Mouse (Mus musculus) midbrain, embryonic 11.5 days (tissue): ENCODE measurements around the gene Nxn. TPM values are rescaled to one million over a fixed set of nuclear protein-coding genes. Genes with fewer than 3 reads are reported as not detected.

Experiments
- ATAC-seq: fragments of 200-750 bp; cut with Nextera tagmentation; 2 replicates; pipeline ENCODE4 v1.8.0; 2017; ENCODE audit warnings: moderate TSS enrichment, moderate library complexity; ENCODE audit not compliant: low FRiP score
- DNase-seq: peaks from one replicate; pipeline ENCODE4 v3.0.0; 2015; ENCODE audit warnings: low spot score; ENCODE audit errors: missing footprints
- H3K27ac ChIP-seq: fragments of 300-500 bp; sonication (generic); 2 replicates; pipeline ENCODE4 v1.5.1; 2014; ENCODE audit warnings: low read depth, low read length
- H3K27me3 ChIP-seq: fragments of 300-500 bp; sonication (generic); 2 replicates; pipeline ENCODE4 v1.6.1; 2014; ENCODE audit warnings: mild to moderate bottlenecking, low read length, moderate library complexity, mixed read lengths; ENCODE audit not compliant: control insufficient read depth, insufficient read depth
- H3K36me3 ChIP-seq: fragments of 300-500 bp; sonication (generic); 2 replicates; pipeline ENCODE4 v1.6.1; 2014; ENCODE audit warnings: mild to moderate bottlenecking, low read length, moderate library complexity, mixed read lengths; ENCODE audit not compliant: control insufficient read depth, insufficient read depth
- H3K4me1 ChIP-seq: fragments of 300-500 bp; sonication (generic); 2 replicates; pipeline ENCODE4 v1.6.1; 2014; ENCODE audit warnings: low read length; ENCODE audit not compliant: control insufficient read depth, insufficient read depth
- H3K4me2 ChIP-seq: fragments of 300-500 bp; sonication (generic); 2 replicates; pipeline ENCODE4 v1.6.1; 2014; ENCODE audit warnings: mild to moderate bottlenecking, moderate library complexity
- H3K4me3 ChIP-seq: fragments of 300-500 bp; sonication (generic); 2 replicates; pipeline ENCODE4 v1.5.1; 2014; ENCODE audit warnings: low read depth, low read length
- H3K9ac ChIP-seq: fragments of 300-500 bp; sonication (generic); 2 replicates; pipeline ENCODE4 v1.6.1; 2014; ENCODE audit warnings: low read length
- H3K9me3 ChIP-seq: fragments of 300-500 bp; sonication (generic); 2 replicates; pipeline ENCODE4 v1.6.1; 2016; ENCODE audit warnings: low read length; ENCODE audit not compliant: control insufficient read depth
- WGBS: fragments of 180-500 bp; shearing (Covaris S2); extraction: QIAGEN DNeasy Blood & Tissue Kit; methylation state at CpG from one replicate; pipeline ENCODE4 v1.1.7; 2014; 5-methylcytosine and 5-hydroxymethylcytosine counted together
- polyA plus RNA-seq: library from polyadenylated mRNA; unstranded; fragments of >200 nt; fragmentation: Nextera tagmentation; extraction: Ambion mirVana; gene quantifications from 2 replicates; pipeline ENCODE4 v1.2.1, GENCODE M21; 2014

Nxn gene
- 43.8 and 51.3 TPM in 2 replicates for polyA plus RNA-seq

DNA sequence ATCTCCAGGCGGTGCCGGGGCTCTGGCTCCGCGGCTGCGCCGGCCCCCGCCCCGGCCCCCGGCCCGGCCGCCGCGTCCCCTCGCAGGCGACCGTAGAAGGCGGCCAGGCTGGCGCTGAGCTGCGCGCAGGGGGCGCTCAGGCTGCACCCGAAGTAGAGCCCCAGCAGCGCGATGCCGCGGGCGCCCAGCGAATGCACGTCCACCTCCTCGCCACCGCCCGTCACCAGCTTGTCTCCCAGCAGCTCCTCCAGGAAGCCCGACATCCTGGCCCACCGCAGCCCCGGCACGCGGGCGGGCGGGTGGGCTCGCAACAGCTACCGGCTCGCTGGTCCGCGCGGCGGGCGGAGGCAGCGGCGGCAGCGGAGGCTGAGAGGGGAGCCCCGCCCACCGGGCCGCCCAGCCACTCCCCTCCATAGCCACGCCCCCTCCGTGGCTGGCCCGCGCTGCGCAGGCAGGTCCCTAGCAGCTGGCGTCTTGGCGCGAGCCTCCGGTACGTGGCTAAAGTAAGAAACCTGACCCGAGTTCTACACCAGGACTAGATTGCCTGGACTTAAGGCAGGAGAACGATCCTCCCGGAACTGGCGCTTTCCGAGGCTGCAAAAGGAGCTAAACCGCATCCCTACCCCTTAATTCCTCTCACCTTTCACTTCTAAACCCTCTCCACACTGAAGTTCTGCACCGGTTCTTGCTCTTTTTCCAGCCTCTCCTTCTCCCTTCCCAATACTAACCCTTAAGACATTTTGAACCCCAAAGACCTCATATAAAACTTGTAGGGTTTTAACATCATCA lies at the start of gene Nxn:
TSS of gene Nxn (minus strand) at position 343 of the 789 bp plus-strand sequence.
- H3K4me3 ChIP-seq: peak within 1 kb of the TSS; percentile 89
- DNase-seq: peak; percentile 98
- H3K27me3 ChIP-seq: no peaks in the 10 kb centered on the region

GRCm38 (mm10) chr11:76446251-76446650 lies 47.3 kb upstream of the Nxn start:
- Histone ChIP-seq H3K9ac (peak overlapping the region; percentile 20; the same call in 1 of the 2 replicates), H3K4me1 (peaks cover 43% of the 10 kb centered on the region), H3K36me3 (no peaks in the 10 kb centered on the region; the same call in 1 of the 2 replicates), H3K9me3 (no peaks in the 10 kb centered on the region), H3K4me2 (no peak overlapping the region), H3K4me3 (no peak overlapping the region), H3K27ac (no peak overlapping the region), H3K27me3 (peaks cover 15% of the 10 kb centered on the region)
- peak; percentile 95 for DNase-seq
- 1% methylated on average over 10 of the region's 10 CpGs for WGBS
- ATAC-seq: peak; percentile 63

More for the DNA sequence above, at the start of gene Nxn:
- H3K9ac ChIP-seq: peak within 1 kb of the TSS; percentile 78
- H3K9me3 ChIP-seq: no peaks in the 10 kb centered on the region
- peak within 1 kb of the TSS; percentile 87 for H3K27ac ChIP-seq
- peak within 1 kb of the TSS; percentile 88 for H3K4me2 ChIP-seq
- peak; percentile 89 for ATAC-seq
- H3K4me1 ChIP-seq: peaks cover 12% of the 10 kb centered on the region
- H3K36me3 ChIP-seq: no peaks in the 10 kb centered on the region
- under 1% methylated on average over 58 of the region's 70 CpGs for WGBS

- WGBS: 23% methylated on average over 8 of the region's 8 CpGs
- Histone ChIP-seq H3K4me3 (no peak overlapping the region), H3K27ac (no peak overlapping the region)
These were observed 46.5 kb upstream of the Nxn start for GRCm38 (mm10) chr11:76445459-76445858.

GRCm38 (mm10) chr11:76439666-76440065 lies 40.7 kb upstream of the Nxn start:
- ATAC-seq (0 out of 2 replicates have a peak, but pooled peaks have one; percentile 16), DNase-seq (no peak)
- no peak overlapping the region for H3K27ac ChIP-seq

More at GRCm38 (mm10) chr11:76445459-76445858, 46.5 kb upstream of the Nxn start:
- H3K9me3 ChIP-seq: no peaks in the 10 kb centered on the region
- H3K9ac ChIP-seq: no peak overlapping the region; the same call in 1 of the 2 replicates
- ATAC-seq: no peak
- H3K36me3 ChIP-seq: no peaks in the 10 kb centered on the region; the same call in 1 of the 2 replicates
- no peak for DNase-seq
- H3K27me3 ChIP-seq: peaks cover 15% of the 10 kb centered on the region
- peaks cover 41% of the 10 kb centered on the region for H3K4me1 ChIP-seq
- no peak overlapping the region for H3K4me2 ChIP-seq

DNA sequence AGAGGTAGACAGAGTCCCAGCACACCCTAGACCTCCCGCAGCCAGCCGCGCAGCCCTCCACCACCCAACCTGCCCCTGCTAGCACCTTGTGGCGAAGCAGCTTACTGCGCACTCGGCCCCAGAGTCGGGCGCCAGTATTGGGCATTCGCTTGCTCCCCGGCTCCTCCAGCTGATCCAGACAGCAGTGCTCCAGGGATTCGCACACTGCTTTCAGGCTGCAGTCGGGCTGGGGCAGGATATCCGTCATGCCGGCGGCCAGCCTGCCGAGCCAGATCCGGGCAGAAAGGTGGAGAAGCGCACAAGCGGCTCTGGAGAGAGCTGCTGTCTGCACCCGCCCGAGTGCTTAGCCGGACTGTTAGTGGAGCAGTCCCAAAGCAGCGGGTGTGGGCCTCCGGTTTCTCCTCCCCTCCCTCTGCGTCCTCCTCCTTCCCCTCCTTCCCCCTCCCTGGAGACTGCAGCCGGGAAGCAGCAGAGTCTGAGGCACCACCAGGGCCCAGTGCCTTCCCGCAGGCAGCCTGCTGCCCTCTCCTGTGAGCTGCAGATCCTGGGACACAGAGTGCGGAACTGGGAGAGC lies 38.0 kb upstream of the Nxn start:
- DNase-seq (peak; percentile 90), ATAC-seq (peak; percentile 75)
- peak overlapping the region; percentile 30 for H3K27ac ChIP-seq
- peak overlapping the region; percentile 43 for H3K4me2 ChIP-seq
- H3K9ac ChIP-seq: peak overlapping the region; percentile 54
- peak overlapping the region; percentile 21 for H3K4me3 ChIP-seq
- H3K4me1 ChIP-seq: peaks cover 20% of the 10 kb centered on the region
- H3K36me3 ChIP-seq: no peaks in the 10 kb centered on the region; the same call in none of the 2 replicates
- no peaks in the 10 kb centered on the region for H3K9me3 ChIP-seq
- 6% methylated on average over 27 of the region's 28 CpGs for WGBS
- H3K27me3 ChIP-seq: peaks cover 8% of the 10 kb centered on the region

More at GRCm38 (mm10) chr11:76439666-76440065, 40.7 kb upstream of the Nxn start:
- peaks cover 20% of the 10 kb centered on the region for H3K4me1 ChIP-seq
- no peak overlapping the region for H3K4me2 ChIP-seq
- H3K9me3 ChIP-seq: no peaks in the 10 kb centered on the region
- no peak overlapping the region for H3K9ac ChIP-seq
- no peaks in the 10 kb centered on the region; the same call in 1 of the 2 replicates for H3K36me3 ChIP-seq
- WGBS: 4% methylated on average over 3 of the region's 3 CpGs
- H3K4me3 ChIP-seq: no peak overlapping the region
- peaks cover 11% of the 10 kb centered on the region for H3K27me3 ChIP-seq

DNA sequence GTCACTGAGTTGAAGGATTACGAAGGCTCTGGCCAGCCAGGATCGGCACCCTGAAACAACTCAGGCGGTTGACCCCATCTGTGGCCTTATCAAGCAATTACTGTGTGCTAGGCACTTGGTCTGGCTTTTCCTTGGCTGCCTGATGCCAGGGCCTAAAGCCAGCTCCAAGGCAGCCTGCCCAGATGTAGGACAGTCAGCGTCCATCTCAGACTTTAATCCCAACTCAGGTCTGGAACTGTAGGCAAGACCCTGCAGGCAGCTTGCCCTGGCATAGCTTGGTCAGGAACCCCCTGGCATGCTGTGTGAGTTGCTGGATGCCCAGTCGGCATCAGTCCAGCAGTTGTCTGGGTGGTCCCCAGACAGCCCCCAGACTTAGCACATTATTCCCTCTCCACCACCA lies 37.1 kb upstream of the Nxn start:
- Histone ChIP-seq H3K27ac (no peak overlapping the region), H3K4me2 (no peak overlapping the region), H3K4me3 (no peak overlapping the region), H3K9me3 (no peaks in the 10 kb centered on the region), H3K9ac (no peak overlapping the region), H3K36me3 (no peaks in the 10 kb centered on the region; the same call in 1 of the 2 replicates), H3K27me3 (peaks cover 8% of the 10 kb centered on the region), H3K4me1 (peaks cover 20% of the 10 kb centered on the region)
- 86% methylated on average over 5 of the region's 5 CpGs for WGBS
- DNase-seq (no peak), ATAC-seq (no peak)

DNA sequence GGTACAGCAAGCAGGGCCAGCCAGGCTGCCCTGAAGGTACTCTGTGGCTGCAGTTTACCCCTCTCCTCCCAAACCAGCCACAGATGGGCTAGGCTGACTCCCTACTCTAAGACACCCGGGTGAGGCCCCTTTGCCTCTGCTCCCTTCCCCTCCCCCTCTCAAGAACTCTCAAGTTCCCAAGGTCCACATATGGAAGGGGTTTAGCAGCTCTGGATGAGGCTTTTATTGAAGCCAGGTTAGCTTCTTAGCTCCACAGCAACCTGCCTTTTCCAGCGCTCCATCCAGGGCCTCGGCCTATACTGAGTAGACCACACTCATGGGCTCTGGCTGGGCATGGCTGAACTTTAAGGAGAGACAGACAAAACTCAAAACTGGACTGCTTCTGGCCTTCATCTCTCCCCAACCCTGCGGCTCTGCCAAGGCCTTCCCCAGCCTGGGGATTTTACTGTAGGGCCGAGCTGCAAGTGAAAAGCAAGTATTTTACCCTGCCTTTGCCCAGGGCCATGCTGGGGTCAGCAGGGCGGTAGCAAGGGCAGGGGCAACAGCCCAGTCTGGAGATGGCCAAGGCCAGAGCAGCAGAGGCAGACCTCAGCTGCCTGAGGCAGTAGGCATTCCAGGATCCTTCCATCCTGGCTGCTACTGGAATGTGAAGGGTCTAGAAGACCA lies 31.2 kb upstream of the Nxn start:
- DNase-seq: no peak
- 73% methylated on average over 6 of the region's 6 CpGs for WGBS
- Histone ChIP-seq H3K9ac (no peak overlapping the region), H3K27ac (no peak overlapping the region), H3K4me1 (no peaks in the 10 kb centered on the region), H3K36me3 (no peaks in the 10 kb centered on the region; the same call in 1 of the 2 replicates), H3K4me2 (no peak overlapping the region), H3K9me3 (no peaks in the 10 kb centered on the region), H3K27me3 (no peaks in the 10 kb centered on the region), H3K4me3 (no peak overlapping the region)
- no peak for ATAC-seq

- Histone ChIP-seq H3K4me2 (no peak overlapping the region), H3K4me1 (no peaks in the 10 kb centered on the region), H3K4me3 (no peak overlapping the region), H3K36me3 (no peaks in the 10 kb centered on the region; the same call in 1 of the 2 replicates), H3K27me3 (no peaks in the 10 kb centered on the region), H3K27ac (no peak overlapping the region), H3K9me3 (no peaks in the 10 kb centered on the region), H3K9ac (no peak overlapping the region)
- WGBS: 55% methylated on average over 7 of the region's 7 CpGs
- ATAC-seq (no peak), DNase-seq (no peak)
These were observed 30.6 kb upstream of the Nxn start for GRCm38 (mm10) chr11:76429556-76429955.
